Mouse (Mus musculus): ENCODE measurements around the gene Zmynd10.
A peak's percentile ranks its signal among the peaks of the same experiment; 100 is the strongest.

DNA sequence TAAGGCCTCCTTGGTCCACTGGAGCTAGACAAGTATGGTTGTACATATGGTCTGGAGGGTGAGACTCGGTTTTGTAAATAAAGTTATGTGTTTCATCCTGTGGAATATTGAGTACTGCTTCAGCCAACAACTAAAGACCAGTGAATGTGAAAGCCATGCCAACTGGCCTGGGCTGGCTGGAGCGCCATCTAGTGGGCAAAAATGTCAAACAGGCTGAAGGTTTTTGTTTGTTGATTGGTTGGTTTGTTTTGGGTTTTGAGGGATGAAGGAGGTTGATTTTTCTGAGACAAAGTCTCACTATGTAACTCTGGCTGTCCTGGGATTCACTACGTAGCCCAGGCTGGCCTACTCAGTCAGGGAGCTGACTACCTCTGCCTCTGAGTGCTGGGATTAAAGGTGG, 1.5 kb upstream of the Zmynd10 start:
- peak; percentile 83; the same call in 1 of the 2 replicates for TF ChIP-seq CTCF (IDR thresholded peaks at IDR 0.05; ENCODE audit: extremely low read depth, insufficient read depth, insufficient read length, insufficient replicate concordance)
- TF ChIP-seq POLR2A (IDR thresholded peaks at IDR 0.05; ENCODE audit: low read depth, low read length) = no peak
